Mouse (Mus musculus) ES-E14 (cell line): ENCODE measurements at regions not wholly inside any gene's neighbourhood (a gene's known extent, or its start where the extent isn't known, plus 50 kb on each side); places are given as distances from the start of the nearest gene placed in this dataset.

Experiments
- CHD2 ChIP-seq: IDR thresholded peaks from 2 replicates; pipeline ENCODE4 v1.6.1; 2014; ENCODE audit warnings: mild to moderate bottlenecking, low read depth, low read length, inconsistent platforms
- MAFK ChIP-seq: IDR thresholded peaks from 2 replicates; pipeline ENCODE4 v1.6.1; 2014; ENCODE audit warnings: mild to moderate bottlenecking, low read depth, low read length, inconsistent platforms; ENCODE audit not compliant: insufficient read depth
- ZC3H11A ChIP-seq: IDR thresholded peaks from 2 replicates; pipeline ENCODE4 v1.6.1; 2012; ENCODE audit warnings: low read depth, mild to moderate bottlenecking, inconsistent platforms, low read length, borderline replicate concordance
- ZNF384 ChIP-seq: IDR thresholded peaks from 2 replicates; pipeline ENCODE4 v1.6.1; 2012; ENCODE audit warnings: low read depth, low read length, inconsistent platforms

GRCm38 (mm10) chr3:151116831-151117230 lies 320.9 kb upstream of the Adgrl4 start:
- no peak for TF ChIP-seq CHD2
- no peak for TF ChIP-seq ZNF384
- TF ChIP-seq MAFK: no peak
- TF ChIP-seq ZC3H11A: no peak
